In the genomic region with DNA sequence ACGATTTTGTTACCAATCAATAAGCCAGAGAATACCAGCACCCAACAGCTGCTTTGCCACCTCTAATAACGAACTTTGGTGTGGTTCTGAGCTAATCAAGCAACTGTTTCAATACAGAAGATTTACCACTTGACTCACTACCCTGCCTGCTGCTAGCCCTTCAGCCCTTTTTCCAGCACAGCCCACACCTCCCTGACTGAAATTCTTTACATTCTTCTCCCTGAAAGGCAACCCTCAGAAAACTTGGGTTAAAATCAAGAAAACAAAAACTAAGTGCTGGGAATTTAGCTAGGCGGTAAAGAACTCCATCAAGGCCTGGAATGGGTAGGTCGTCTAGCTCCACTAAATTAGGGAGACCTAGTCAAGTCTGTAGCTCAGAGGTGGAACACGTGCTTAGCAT, we compare ENCODE assay signal across 26 mouse cellular contexts. TPM values are rescaled to one million over a fixed set of nuclear protein-coding genes. Genes with fewer than 3 reads are reported as not detected.
A peak's percentile ranks its signal among the peaks of the same experiment; 100 is the strongest.
DNase-seq lines count a peak whose midpoint lies in the region; ATAC-seq and TF ChIP-seq lines count a peak whose summit lies in the region.
"Had no signal": no experiment of that assay in that cellular context is flagged by ENCODE, and none has a peak within 500 bp of the region (broad histone marks: within the 10 kb centered on the region; RNA-seq: fewer than 3 reads in every experiment).

No protein-coding gene starts in this region.

- H3K27ac ChIP-seq in gastrocnemius, adult 2 months = peak overlapping the region; percentile 25; the same call in 1 of the 2 replicates
- peak overlapping the region; percentile 89 for H3K27ac ChIP-seq in kidney, embryonic 15.5 days
- H3K27ac ChIP-seq in lung, postnatal 0 days (ENCODE audit: low read length) = no peak overlapping the region
- no peak overlapping the region for H3K27ac ChIP-seq in forebrain, embryonic 10.5 days
- H3K27ac ChIP-seq: embryonic facial prominence, embryonic 15.5 days; hindbrain, embryonic 14.5 days; layer of hippocampus, adult 2 months; midbrain, embryonic 10.5 days; neural tube, embryonic 13.5 days had no signal

- DNase-seq in gastrocnemius, adult 2 months = no peak
- no peak for DNase-seq in gastrocnemius, postnatal 4 days (ENCODE audit: low spot score in 2 of 2)
- DNase-seq in kidney, postnatal 14 days = no peak
- DNase-seq in lung, postnatal 0 days (ENCODE audit: low spot score) = peak; percentile 61
- DNase-seq in lung, postnatal 25 days (ENCODE audit: low spot score) = no peak
- DNase-seq in cerebellum, adult 11-12 months = no peak
- no peak for DNase-seq in forebrain, embryonic 10.5 days (ENCODE audit: extremely low spot score, low spot score)
- DNase-seq: adrenal gland, postnatal 14 days; cerebellum, adult 8-10 months; gastrocnemius, postnatal 36 days; heart, postnatal 36 days; kidney, postnatal 10 days; retina, postnatal 1 day; right cerebral cortex, postnatal 25 days; spleen, adult 18-20 months had no signal

- ATAC-seq in kidney, embryonic 15.5 days (replicated peaks; ENCODE audit: low FRiP score) = no peak; the same call in 1 of the 2 replicates
- peak; percentile 60; the same call in 1 of the 2 replicates for ATAC-seq in lung, postnatal 0 days
- ATAC-seq: CD4-positive, CD25-positive, alpha-beta regulatory T cell, adult 4 months; midbrain, embryonic 16.5 days had no signal

- no peaks in the 10 kb centered on the region for H3K27me3 ChIP-seq in kidney, embryonic 15.5 days
- H3K27me3 ChIP-seq in lung, postnatal 0 days (replicated peaks; ENCODE audit: insufficient read depth, low read length) = no peaks in the 10 kb centered on the region
- H3K27me3 ChIP-seq in forebrain, embryonic 10.5 days (ENCODE audit: poor library complexity, severe bottlenecking) = no peaks in the 10 kb centered on the region
- H3K27me3 ChIP-seq: embryonic facial prominence, embryonic 15.5 days; heart, embryonic 12.5 days; neural tube, embryonic 13.5 days had no signal

- H3K9ac ChIP-seq in kidney, embryonic 15.5 days = no peak overlapping the region
- H3K9ac ChIP-seq in lung, postnatal 0 days (replicated peaks; ENCODE audit: low read depth) = no peak overlapping the region
- H3K9ac ChIP-seq: embryonic facial prominence, embryonic 15.5 days; heart, embryonic 12.5 days; hindbrain, embryonic 14.5 days; neural tube, embryonic 13.5 days had no signal

- peak; percentile 45 for TF ChIP-seq EP300 in lung, postnatal 0 days (IDR thresholded peaks at IDR 0.05)

- intact Hi-C loops in gastrocnemius, adult 2 months (cut with DNase I) = no loop called here

- no peaks in the 10 kb centered on the region for H3K9me3 ChIP-seq in kidney, embryonic 15.5 days (replicated peaks)
- no peaks in the 10 kb centered on the region for H3K9me3 ChIP-seq in lung, postnatal 0 days (ENCODE audit: low read length)
- no peaks in the 10 kb centered on the region for H3K9me3 ChIP-seq in forebrain, embryonic 10.5 days
- H3K9me3 ChIP-seq: embryonic facial prominence, embryonic 15.5 days; heart, embryonic 12.5 days; midbrain, embryonic 10.5 days; neural tube, embryonic 13.5 days had no signal

- no peak overlapping the region for H3K4me3 ChIP-seq in gastrocnemius, adult 2 months
- H3K4me3 ChIP-seq in kidney, embryonic 15.5 days (replicated peaks) = no peak overlapping the region
- H3K4me3 ChIP-seq in lung, postnatal 0 days (ENCODE audit: low read depth, low read length) = no peak overlapping the region
- no peak overlapping the region for H3K4me3 ChIP-seq in forebrain, embryonic 10.5 days
- H3K4me3 ChIP-seq: embryonic facial prominence, embryonic 15.5 days; heart, embryonic 12.5 days; layer of hippocampus, adult 2 months; midbrain, embryonic 10.5 days; myocyte; neural tube, embryonic 13.5 days had no signal

- H3K4me1 ChIP-seq in kidney, embryonic 15.5 days = peaks cover 51% of the 10 kb centered on the region
- peaks cover 3% of the 10 kb centered on the region for H3K4me1 ChIP-seq in lung, postnatal 0 days (ENCODE audit: insufficient read depth, low read depth, low read length)
- H3K4me1 ChIP-seq in forebrain, embryonic 10.5 days = peaks cover 12% of the 10 kb centered on the region
- H3K4me1 ChIP-seq: embryonic facial prominence, embryonic 15.5 days; neural tube, embryonic 13.5 days had no signal

- peaks cover 20% of the 10 kb centered on the region for H3K36me3 ChIP-seq in kidney, embryonic 15.5 days
- H3K36me3 ChIP-seq in lung, postnatal 0 days (ENCODE audit: insufficient read depth, low read length) = no peaks in the 10 kb centered on the region
- peaks cover 55% of the 10 kb centered on the region for H3K36me3 ChIP-seq in forebrain, embryonic 10.5 days (replicated peaks)

- TF ChIP-seq CTCF in gastrocnemius, adult 2 months (IDR thresholded peaks at IDR 0.05) = no peak
- TF ChIP-seq CTCF in lung, postnatal 0 days (IDR thresholded peaks at IDR 0.05) = no peak

- H3K4me2 ChIP-seq in kidney, embryonic 15.5 days = no peak overlapping the region
- no peak overlapping the region for H3K4me2 ChIP-seq in lung, postnatal 0 days (replicated peaks; ENCODE audit: low read depth, low read length)
- H3K4me2 ChIP-seq: embryonic facial prominence, embryonic 15.5 days; heart, embryonic 12.5 days; hindbrain, embryonic 14.5 days; neural tube, embryonic 13.5 days had no signal

- 55% methylated on average over 5 of the region's 5 CpGs for WGBS in kidney, embryonic 15.5 days
- 50% methylated on average over 5 of the region's 5 CpGs for WGBS in lung, postnatal 0 days
- 71% methylated on average over 5 of the region's 5 CpGs for WGBS in forebrain, embryonic 10.5 days

RNA-seq across cellular contexts. Expression of a gene that starts 23.8 kb away (rescaled TPM):
- total RNA-seq in gastrocnemius, adult 2 months (2021) = 100 to 1,000 TPM; 170 to 229 TPM
- total RNA-seq in gastrocnemius, postnatal 4 days (2021) = 100 to 1,000 TPM; 400 to 402 TPM
- polyA plus RNA-seq in kidney, embryonic 15.5 days (2015; fragmentation: Nextera tagmentation; extraction: Ambion mirVana) = 141 and 147 TPM in 2 replicates
- 130 and 138 TPM in 2 replicates for polyA plus RNA-seq in lung, postnatal 0 days (2015; fragmentation: Nextera tagmentation; extraction: Ambion mirVana)
- 74.0 and 76.4 TPM in 2 replicates for polyA plus RNA-seq in forebrain, embryonic 10.5 days (2016; fragmentation: Nextera tagmentation; extraction: Ambion mirVana)

RNA-seq across cellular contexts. Expression of a gene that starts 49.8 kb away (rescaled TPM):
- total RNA-seq in gastrocnemius, adult 2 months (2021) = under 1 TPM in 1 of 2 experiments, not detected in 1; 0.03 TPM
- total RNA-seq in gastrocnemius, postnatal 4 days (2021) = under 1 TPM; 0.39 to 0.41 TPM
- polyA plus RNA-seq in kidney, embryonic 15.5 days (2015; fragmentation: Nextera tagmentation; extraction: Ambion mirVana) = 0.75 and 0.77 TPM in 2 replicates
- polyA plus RNA-seq in lung, postnatal 0 days (2015; fragmentation: Nextera tagmentation; extraction: Ambion mirVana) = 0.06 and 0.12 TPM in 2 replicates
- 0.82 and 1.2 TPM in 2 replicates for polyA plus RNA-seq in forebrain, embryonic 10.5 days (2016; fragmentation: Nextera tagmentation; extraction: Ambion mirVana)

RNA-seq across cellular contexts. Expression of a gene that starts 50.3 kb away (rescaled TPM):
- 10 to 100 TPM in 1 of 2 experiments, 1 to 10 TPM in 1; 9.3 to 11.9 TPM for total RNA-seq in gastrocnemius, adult 2 months (2021)
- 10 to 100 TPM; 15.9 to 16.7 TPM for total RNA-seq in gastrocnemius, postnatal 4 days (2021)
- polyA plus RNA-seq in kidney, embryonic 15.5 days (2015; fragmentation: Nextera tagmentation; extraction: Ambion mirVana) = 31.3 and 41.0 TPM in 2 replicates
- 15.8 and 18.3 TPM in 2 replicates for polyA plus RNA-seq in lung, postnatal 0 days (2015; fragmentation: Nextera tagmentation; extraction: Ambion mirVana)
- polyA plus RNA-seq in forebrain, embryonic 10.5 days (2016; fragmentation: Nextera tagmentation; extraction: Ambion mirVana) = 31.6 and 34.3 TPM in 2 replicates

RNA-seq across cellular contexts. Expression of a gene that starts 56.7 kb away (rescaled TPM):
- total RNA-seq in gastrocnemius, adult 2 months (2021) = 1 to 10 TPM; 1.0 to 1.4 TPM
- total RNA-seq in gastrocnemius, postnatal 4 days (2021) = 1 to 10 TPM; 2.4 to 3.1 TPM
- 35.9 and 38.0 TPM in 2 replicates for polyA plus RNA-seq in kidney, embryonic 15.5 days (2015; fragmentation: Nextera tagmentation; extraction: Ambion mirVana)
- 9.2 and 9.8 TPM in 2 replicates for polyA plus RNA-seq in lung, postnatal 0 days (2015; fragmentation: Nextera tagmentation; extraction: Ambion mirVana)
- polyA plus RNA-seq in forebrain, embryonic 10.5 days (2016; fragmentation: Nextera tagmentation; extraction: Ambion mirVana) = 34.8 and 40.0 TPM in 2 replicates
- total RNA-seq: common myeloid progenitor, adult 5-6 weeks had no signal

Comparison
In these comparisons a context has a peak if more than half of its experiments do, and no peak if none do; other contexts are left out.
1. H3K27ac ChIP-seq: peak in gastrocnemius, adult 2 months (single experiment) and kidney, embryonic 15.5 days (single experiment); none in lung, postnatal 0 days (single experiment) and forebrain, embryonic 10.5 days (single experiment).